Mouse (Mus musculus): ENCODE data around the gene Xcl1. TPM values are rescaled to one million over a fixed set of nuclear protein-coding genes. Genes with fewer than 3 reads are reported as not detected.

Gene Xcl1
- not detected in 2 replicates for polyA plus RNA-seq (2021; fragmentation: Nextera tagmentation)
- long read RNA-seq, experiment 1 = 0 reads
- long read RNA-seq, experiment 2 = 0 reads

GRCm38 (mm10) chr1:164935477-164936044, at the start of gene Xcl1:
Gene Xcl1 (minus strand): TSS chr1:164935527.

Other genes starting within 250 kb of the Xcl1 start
- gene Dpt, start 138.9 kb downstream of the Xcl1 start, polyA plus RNA-seq (2021; fragmentation: Nextera tagmentation) = 0.13 TPM in 1 of 2 replicates, not detected in the other
- gene Tbx19, start 225.2 kb upstream of the Xcl1 start, polyA plus RNA-seq (2021; fragmentation: Nextera tagmentation) = not detected in 2 replicates